Mouse (Mus musculus) kidney, adult 2 months (tissue): ENCODE measurements at regions not wholly inside any gene's neighbourhood (a gene's known extent, or its start where the extent isn't known, plus 50 kb on each side); places are given as distances from the start of the nearest gene placed in this dataset.

Experiments
- DNase-seq: peaks from one replicate; pipeline ENCODE4 v3.0.0; 2021
- H3K27ac ChIP-seq: fragments of 200-500 bp; 2 replicates; pipeline ENCODE4 v1.5.1; 2012; ENCODE audit warnings: low read depth, low read length, control low read depth, inconsistent platforms; ENCODE audit not compliant: insufficient read depth
- H3K27me3 ChIP-seq: fragments of 200-500 bp; replicated peaks from 2 replicates; pipeline ENCODE4 v1.6.1; 2012; ENCODE audit warnings: mild to moderate bottlenecking, moderate library complexity, low read length, inconsistent platforms; ENCODE audit not compliant: control insufficient read depth, insufficient read depth
- H3K36me3 ChIP-seq: fragments of 200-500 bp; 2 replicates; pipeline ENCODE4 v1.6.1; 2012; ENCODE audit warnings: mild to moderate bottlenecking, moderate library complexity, low read length, inconsistent platforms; ENCODE audit not compliant: control insufficient read depth, insufficient read depth
- H3K4me1 ChIP-seq: fragments of 200-500 bp; 2 replicates; pipeline ENCODE4 v1.6.1; 2011; ENCODE audit warnings: low read length; ENCODE audit not compliant: control insufficient read depth, insufficient read depth
- H3K4me3 ChIP-seq: fragments of 200-500 bp; 2 replicates; pipeline ENCODE4 v1.5.1; 2011; ENCODE audit warnings: mild to moderate bottlenecking, low read depth, low read length, control low read depth; ENCODE audit not compliant: insufficient read depth
- CTCF ChIP-seq: fragments of 200-500 bp; conservative IDR thresholded peaks from 2 replicates; pipeline ENCODE4 v1.5.1; 2011; ENCODE audit warnings: low read depth, mild to moderate bottlenecking, control low read depth, low read length, moderate library complexity, mixed read lengths; ENCODE audit not compliant: insufficient read depth, insufficient read length
- POLR2A ChIP-seq: fragments of 200-500 bp; IDR thresholded peaks from one replicate; pipeline ENCODE4 v1.6.1; 2011; ENCODE audit warnings: low read depth, low read length, control low read depth
- WGBS: fragments of 180-500 bp; shearing (Covaris S2); methylation state at CpG from one replicate; pipeline ENCODE4 v1.1.7; 2018; 5-methylcytosine and 5-hydroxymethylcytosine counted together

GRCm38 (mm10) chr9:61128077-61128476 is 244.1 kb upstream of the Tle3 start:
- DNase-seq: no peak
- Histone ChIP-seq H3K4me1 (no peaks in the 10 kb centered on the region), H3K27me3 (no peaks in the 10 kb centered on the region), H3K4me3 (no peak overlapping the region), H3K36me3 (no peaks in the 10 kb centered on the region), H3K27ac (no peak overlapping the region)
- 76% methylated on average over 2 of the region's 2 CpGs for whole genome bisulfite sequencing
- TF ChIP-seq CTCF (no peak), POLR2A (no peak)

GRCm38 (mm10) chr9:61129186-61129585 is 243.0 kb upstream of the Tle3 start:
- H3K27ac ChIP-seq: no peak overlapping the region
- no peak for TF ChIP-seq POLR2A
- TF ChIP-seq CTCF: no peak
- DNase-seq: no peak
- no peaks in the 10 kb centered on the region for H3K36me3 ChIP-seq
- H3K27me3 ChIP-seq: no peaks in the 10 kb centered on the region
- H3K4me1 ChIP-seq: no peaks in the 10 kb centered on the region
- H3K4me3 ChIP-seq: no peak overlapping the region
- 71% methylated on average over 5 of the region's 5 CpGs for WGBS

GRCm38 (mm10) chr9:61130877-61131276 is 241.3 kb upstream of the Tle3 start:
- Histone ChIP-seq H3K36me3 (no peaks in the 10 kb centered on the region), H3K4me3 (no peak overlapping the region), H3K27me3 (no peaks in the 10 kb centered on the region), H3K27ac (no peak overlapping the region), H3K4me1 (no peaks in the 10 kb centered on the region)
- TF ChIP-seq CTCF: no peak
- no peak for TF ChIP-seq POLR2A
- DNase-seq: no peak
- 90% methylated on average over 4 of the region's 4 CpGs for WGBS

- Histone ChIP-seq H3K27me3 (no peaks in the 10 kb centered on the region), H3K4me1 (no peaks in the 10 kb centered on the region), H3K27ac (no peak overlapping the region), H3K36me3 (no peaks in the 10 kb centered on the region), H3K4me3 (no peak overlapping the region)
- DNase-seq: no peak
- TF ChIP-seq POLR2A (no peak), CTCF (no peak)
- WGBS: 76% methylated on average over 10 of the region's 10 CpGs
Observed at GRCm38 (mm10) chr9:61135263-61135882, 236.8 kb upstream of the Tle3 start.

GRCm38 (mm10) chr9:61135917-61136316 is 236.2 kb upstream of the Tle3 start:
- 77% methylated on average over 3 of the region's 3 CpGs for WGBS
- Histone ChIP-seq H3K27ac (no peak overlapping the region), H3K27me3 (no peaks in the 10 kb centered on the region), H3K36me3 (no peaks in the 10 kb centered on the region), H3K4me3 (no peak overlapping the region), H3K4me1 (no peaks in the 10 kb centered on the region)
- TF ChIP-seq POLR2A: no peak
- no peak for TF ChIP-seq CTCF
- DNase-seq: no peak

GRCm38 (mm10) chr9:61138741-61139368 is 233.3 kb upstream of the Tle3 start:
- TF ChIP-seq POLR2A (no peak), CTCF (no peak)
- no peak for DNase-seq
- Histone ChIP-seq H3K27ac (no peak overlapping the region), H3K36me3 (no peaks in the 10 kb centered on the region), H3K4me3 (no peak overlapping the region), H3K4me1 (no peaks in the 10 kb centered on the region), H3K27me3 (no peaks in the 10 kb centered on the region)
- WGBS: 69% methylated on average over 11 of the region's 11 CpGs

- WGBS: 74% methylated on average over 6 of the region's 6 CpGs
- H3K27ac ChIP-seq: no peak overlapping the region
- TF ChIP-seq CTCF (no peak), POLR2A (no peak)
Observed at GRCm38 (mm10) chr9:61143101-61143500, 229.1 kb upstream of the Tle3 start.

More at GRCm38 (mm10) chr9:61143101-61143500, 229.1 kb upstream of the Tle3 start:
- Histone ChIP-seq H3K4me1 (no peaks in the 10 kb centered on the region), H3K4me3 (no peak overlapping the region), H3K36me3 (no peaks in the 10 kb centered on the region), H3K27me3 (no peaks in the 10 kb centered on the region)
- no peak for DNase-seq
